Mouse (Mus musculus) spleen, adult 2 months (tissue): ENCODE measurements around the gene Tmem248.

Source experiments
- CTCF ChIP-seq: fragments of 200-500 bp; IDR thresholded peaks from 2 replicates; pipeline ENCODE4 v1.5.1; 2011; ENCODE audit warnings: mild to moderate bottlenecking, inconsistent platforms; ENCODE audit not compliant: insufficient read depth, insufficient read length, insufficient replicate concordance; ENCODE audit errors: extremely low read depth
- POLR2A ChIP-seq: fragments of 200-500 bp; IDR thresholded peaks from 2 replicates; pipeline ENCODE4 v1.6.1; 2011; ENCODE audit warnings: low read depth, low read length, inconsistent platforms

GRCm38 (mm10) chr5:130278011-130278472 lies 61.2 kb downstream of the Tmem248 start:
- no peak for TF ChIP-seq CTCF
- no peak for TF ChIP-seq POLR2A
